Mouse (Mus musculus) ES-E14 (cell line): Measurements from ENCODE around the gene Hecw2.

Source experiments
- HCFC1 ChIP-seq: IDR thresholded peaks from 2 replicates; pipeline ENCODE4 v1.6.1; 2012; ENCODE audit warnings: low read length, inconsistent platforms, borderline replicate concordance; ENCODE audit not compliant: insufficient read depth
- MAFK ChIP-seq: IDR thresholded peaks from 2 replicates; pipeline ENCODE4 v1.6.1; 2014; ENCODE audit warnings: mild to moderate bottlenecking, low read depth, low read length, inconsistent platforms; ENCODE audit not compliant: insufficient read depth

DNA sequence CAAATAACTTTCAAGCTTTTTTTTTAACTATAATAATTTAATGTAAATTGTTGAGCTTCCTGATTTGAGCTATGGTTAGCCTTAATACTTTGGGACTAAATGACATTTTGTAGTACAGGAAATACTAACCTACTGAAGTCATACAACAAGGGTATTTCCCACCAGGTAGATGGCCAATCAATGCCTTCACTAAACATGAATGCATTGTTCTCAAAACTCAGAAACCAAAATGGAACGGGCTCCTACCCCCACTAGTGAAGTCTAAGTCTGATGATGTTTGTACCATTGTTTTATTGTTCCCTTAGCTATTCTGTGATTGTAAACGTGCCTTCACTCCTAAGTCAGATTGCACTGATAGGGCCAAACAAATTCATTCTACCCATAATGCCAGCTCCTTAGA is 386.7 kb downstream of the Hecw2 start:
- no peak for TF ChIP-seq MAFK
- TF ChIP-seq HCFC1, result no peak
